Comparison of ENCODE assay signal across 8 mouse cellular contexts in the genomic region with DNA sequence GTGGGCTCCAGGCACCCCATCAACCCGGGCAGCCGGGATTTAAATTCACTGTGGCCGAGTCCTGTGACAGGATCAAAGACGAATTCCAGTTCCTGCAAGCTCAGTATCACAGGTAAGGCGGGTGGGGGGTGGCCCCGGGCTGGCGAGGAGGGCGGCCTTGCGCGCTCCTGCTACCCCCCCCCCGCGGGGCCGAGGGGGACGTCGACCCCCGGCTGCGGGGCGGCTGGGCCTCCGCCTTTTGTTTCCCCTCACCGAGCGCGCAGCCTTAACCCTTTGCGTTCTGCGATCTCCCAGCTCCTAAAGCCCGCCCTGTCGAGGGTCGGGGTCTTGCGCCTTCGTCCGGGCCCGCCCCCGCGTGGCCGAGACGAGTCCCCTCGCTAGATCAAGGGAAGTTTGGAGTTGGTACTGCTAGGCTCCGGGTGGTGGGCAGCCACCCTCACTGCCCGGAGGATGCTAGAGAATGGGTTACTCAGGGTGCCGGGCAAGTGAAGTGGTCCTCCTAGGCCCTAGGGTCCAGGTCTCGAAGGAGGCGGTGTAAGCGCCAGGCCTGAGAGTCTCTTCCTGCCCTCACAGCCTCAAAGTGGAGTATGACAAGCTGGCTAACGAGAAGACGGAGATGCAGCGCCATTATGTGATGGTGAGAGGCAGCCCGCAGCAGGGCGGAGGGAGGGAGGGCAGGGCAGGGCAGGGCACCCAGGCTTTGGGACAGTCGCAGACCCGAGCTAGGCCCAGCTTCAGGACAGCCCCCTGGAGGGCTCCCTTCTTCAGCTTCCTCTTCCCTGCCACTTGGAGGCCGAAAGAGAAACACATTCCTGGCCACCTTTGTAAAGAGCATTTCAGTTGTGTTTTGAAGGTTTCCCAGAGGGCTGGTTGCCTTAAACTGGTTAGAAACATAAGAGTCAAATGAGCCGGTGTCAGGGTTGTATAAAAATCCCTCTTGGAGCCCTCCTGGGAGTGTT. TPM values are rescaled to one million over a fixed set of nuclear protein-coding genes. Genes with fewer than 3 reads are reported as not detected.
DNase-seq lines count a peak whose midpoint lies in the region; ATAC-seq and TF ChIP-seq lines count a peak whose summit lies in the region.

No protein-coding gene starts in this region.

- no peak for ATAC-seq in heart, embryonic 16.5 days (replicated peaks; ENCODE audit: extremely low read depth, insufficient read depth, low FRiP score)
- ATAC-seq in limb, embryonic 14.5 days (ENCODE audit: low FRiP score, low read depth), result no peak
- no peak for ATAC-seq in neural tube, embryonic 11.5 days (ENCODE audit: insufficient read depth, low FRiP score, low TSS enrichment)

- peak; percentile 29 for DNase-seq in gastrocnemius, postnatal 14 days
- no peak for DNase-seq in gastrocnemius, adult 18-20 months (ENCODE audit: low spot score)
- no peak for DNase-seq in CH12.LX (ENCODE audit: extremely low read depth)
- DNase-seq in cerebellum, postnatal 25 days, result peak; percentile 62 to 69
- peak; percentile 58 for DNase-seq in limb, embryonic 14.5 days (ENCODE audit: low spot score)
- DNase-seq in neural tube, embryonic 11.5 days (ENCODE audit: low spot score), result peak; percentile 85
- no peak for DNase-seq in c-Kit-positive CD71-positive TER-119-positive erythroid progenitor cells, embryonic 14.5 days (ENCODE audit: low spot score)

- H3K36me3 ChIP-seq in CH12.LX (replicated peaks in 1 of 2; ENCODE audit: control insufficient read depth in 1 of 2, insufficient read depth in 1 of 2, low read length in 1 of 2), result peaks cover 5 to 39% of the 10 kb centered on the region in 2 experiments
- no peaks in the 10 kb centered on the region for H3K36me3 ChIP-seq in heart, embryonic 16.5 days (ENCODE audit: control insufficient read depth, insufficient read depth)
- peaks cover 38% of the 10 kb centered on the region for H3K36me3 ChIP-seq in limb, embryonic 14.5 days (ENCODE audit: control insufficient read depth, insufficient read depth, low read length)
- peaks cover 5% of the 10 kb centered on the region; the same call in 1 of the 2 replicates for H3K36me3 ChIP-seq in neural tube, embryonic 11.5 days (ENCODE audit: control insufficient read depth, insufficient read depth, low read length)

- H3K4me2 ChIP-seq in CH12.LX (ENCODE audit: insufficient read depth, low read depth, poor library complexity, severe bottlenecking), result peak overlapping the region; percentile 97
- peak overlapping the region; percentile 91 for H3K4me2 ChIP-seq in heart, embryonic 16.5 days (ENCODE audit: low read depth, low read length)
- peak overlapping the region; percentile 98 for H3K4me2 ChIP-seq in limb, embryonic 14.5 days (replicated peaks; ENCODE audit: low read depth, low read length, severe bottlenecking)
- H3K4me2 ChIP-seq in neural tube, embryonic 11.5 days (ENCODE audit: low read depth), result peak overlapping the region; percentile 81

- H3K27ac ChIP-seq in CH12.LX (ENCODE audit: insufficient read depth, low read depth), result no peak overlapping the region
- H3K27ac ChIP-seq in heart, embryonic 16.5 days (ENCODE audit: low read length), result peak overlapping the region; percentile 85
- H3K27ac ChIP-seq in limb, embryonic 14.5 days (replicated peaks; ENCODE audit: low read depth, low read length), result peak overlapping the region; percentile 95
- peak overlapping the region; percentile 94 for H3K27ac ChIP-seq in neural tube, embryonic 11.5 days (ENCODE audit: low read depth, low read length)

- no peaks in the 10 kb centered on the region for H3K9me3 ChIP-seq in CH12.LX (replicated peaks; ENCODE audit: low read length)
- no peaks in the 10 kb centered on the region for H3K9me3 ChIP-seq in heart, embryonic 16.5 days (replicated peaks; ENCODE audit: control insufficient read depth, low read length)
- no peaks in the 10 kb centered on the region for H3K9me3 ChIP-seq in limb, embryonic 14.5 days (ENCODE audit: control insufficient read depth, low read length)
- no peaks in the 10 kb centered on the region for H3K9me3 ChIP-seq in neural tube, embryonic 11.5 days (ENCODE audit: control insufficient read depth, low read length)

- dilution Hi-C loops in CH12.LX (cut with MboI; ENCODE audit: extremely low pct_ligation_motif_present, extremely low pct_unique_long_range_greater_than_20kb, low sequenced_read_pairs), result no loop called here

- TF ChIP-seq EP300 in CH12.LX (IDR thresholded peaks at IDR 0.05; ENCODE audit: low read length), result no peak

- no peaks in the 10 kb centered on the region for H3K27me3 ChIP-seq in CH12.LX (replicated peaks)
- H3K27me3 ChIP-seq in heart, embryonic 16.5 days (ENCODE audit: control insufficient read depth, insufficient read depth, low read length), result peaks cover 42% of the 10 kb centered on the region
- no peaks in the 10 kb centered on the region for H3K27me3 ChIP-seq in limb, embryonic 14.5 days (ENCODE audit: control insufficient read depth, insufficient read depth, low read length)
- no peaks in the 10 kb centered on the region for H3K27me3 ChIP-seq in neural tube, embryonic 11.5 days (ENCODE audit: control insufficient read depth, insufficient read depth, low read length)

- peaks cover 3 to 45% of the 10 kb centered on the region in 2 experiments; a peak in 2 of 4 replicates for H3K4me1 ChIP-seq in CH12.LX (ENCODE audit: control insufficient read depth in 1 of 2, insufficient read depth in 2 of 2)
- H3K4me1 ChIP-seq in heart, embryonic 16.5 days (ENCODE audit: control insufficient read depth, insufficient read depth, low read length), result peaks cover 53% of the 10 kb centered on the region
- peaks cover 53% of the 10 kb centered on the region for H3K4me1 ChIP-seq in limb, embryonic 14.5 days (ENCODE audit: control insufficient read depth, insufficient read depth, low read length)
- H3K4me1 ChIP-seq in neural tube, embryonic 11.5 days (ENCODE audit: control insufficient read depth, insufficient read depth, low read length), result peaks cover 55% of the 10 kb centered on the region

- 1% methylated on average over 49 of the region's 51 CpGs for WGBS in heart, embryonic 16.5 days
- under 1% methylated on average over 42 of the region's 51 CpGs for WGBS in limb, embryonic 14.5 days
- under 1% methylated on average over 44 of the region's 51 CpGs for WGBS in neural tube, embryonic 11.5 days

- peaks cover 13% of the 10 kb centered on the region; the same call in 1 of the 2 replicates for H3K79me2 ChIP-seq in CH12.LX (replicated peaks; ENCODE audit: control insufficient read depth, extremely low read depth, insufficient read depth, poor library complexity, severe bottlenecking)

- no peak for TF ChIP-seq POLR2A in CH12.LX (IDR thresholded peaks at IDR 0.05; ENCODE audit: low read depth, low read length)
- TF ChIP-seq POLR2A in limb, embryonic 14.5 days (IDR thresholded peaks at IDR 0.05; ENCODE audit: borderline replicate concordance, extremely low read depth, insufficient read depth, insufficient read length), result no peak

- H3K9ac ChIP-seq in CH12.LX (ENCODE audit: insufficient read depth, low read depth), result peak overlapping the region; percentile 74
- H3K9ac ChIP-seq in heart, embryonic 16.5 days (ENCODE audit: low read length), result peak overlapping the region; percentile 90
- H3K9ac ChIP-seq in limb, embryonic 14.5 days (ENCODE audit: low read depth, low read length, severe bottlenecking), result peak overlapping the region; percentile 99
- H3K9ac ChIP-seq in neural tube, embryonic 11.5 days (ENCODE audit: low read length), result peak overlapping the region; percentile 100

- in situ Hi-C loops in CH12.LX (cut with MboI; ENCODE audit: low pct_ligation_motif_present, low pct_unique_long_range_greater_than_20kb, low sequenced_read_pairs), result loop anchor here (5.0 to 25.0 kb wide), 2 partner anchors 318 to 463 kb away; no protein-coding TSS in a partner anchor

- peak overlapping the region; percentile 73 to 84 (median 83) for H3K4me3 ChIP-seq in CH12.LX (replicated peaks in 1 of 3; ENCODE audit: low read depth in 2 of 3, low read length in 2 of 3, poor library complexity in 1 of 3)
- peak overlapping the region; percentile 77 for H3K4me3 ChIP-seq in heart, embryonic 16.5 days (ENCODE audit: low read length)
- H3K4me3 ChIP-seq in limb, embryonic 14.5 days (replicated peaks; ENCODE audit: low read length), result peak overlapping the region; percentile 98
- peak overlapping the region; percentile 92 for H3K4me3 ChIP-seq in neural tube, embryonic 11.5 days (ENCODE audit: low read depth, low read length)

- intact Hi-C loops in gastrocnemius, postnatal 14 days (cut with DNase I; ENCODE audit: low total_unique reads), result no loop called here

- TF ChIP-seq RAD21 in CH12.LX (IDR thresholded peaks at IDR 0.05; ENCODE audit: low read depth, low read length), result no peak; the same call in 1 of the 2 replicates

- TF ChIP-seq CTCF in CH12.LX (conservative IDR thresholded peaks at IDR 0.05 in 1 of 2, IDR thresholded peaks at IDR 0.05 in 1 of 2; ENCODE audit: low read depth in 2 of 2, low read length in 2 of 2), result peak in 1 of 2 experiments; percentile 25; a peak in 2 of 4 replicates

TF ChIP-seq in CH12.LX, 34 proteins besides CTCF, POLR2A, EP300 and RAD21:
- TF ChIP-seq ZKSCAN1 (IDR thresholded peaks at IDR 0.05; ENCODE audit: borderline replicate concordance, low read depth, low read length), result no peak
- TF ChIP-seq CHD2 (IDR thresholded peaks at IDR 0.05; ENCODE audit: low read length), result peak; percentile 22; the same call in 1 of the 2 replicates
- 0 out of 2 replicates have a peak, but pooled peaks have one; percentile 5 for TF ChIP-seq SMC3 (IDR thresholded peaks at IDR 0.05; ENCODE audit: low read depth, low read length)

RNA-seq across cellular contexts. Expression of a gene that starts 2.1 kb away (rescaled TPM):
- total RNA-seq in gastrocnemius, postnatal 14 days (2021), result 10 to 100 TPM; 12.5 to 14.2 TPM
- total RNA-seq in gastrocnemius, adult 18-20 months (2021), result 1 to 10 TPM; 7.1 TPM
- total RNA-seq in CH12.LX (2012; rRNA removed) (17.2 and 22.8 TPM in 2 replicates), CH12.LX (2014; rRNA removed) (8.1 and 8.4 TPM in 2 replicates)
- 26.0 and 29.1 TPM in 2 replicates for polyA plus RNA-seq in CH12.LX (2012; ENCODE audit: insufficient read length, low read depth)
- 9.8 and 10.8 TPM in 2 replicates for polyA plus RNA-seq in heart, embryonic 16.5 days (2015; fragmentation: Nextera tagmentation; extraction: Ambion mirVana)
- polyA plus RNA-seq in limb, embryonic 14.5 days (2012; rRNA removed), result 113 and 156 TPM in 2 replicates
- polyA plus RNA-seq in limb, embryonic 14.5 days (2014; fragmentation: Nextera tagmentation; extraction: Ambion mirVana), result 45.1 and 47.3 TPM in 2 replicates
- 42.4 and 43.6 TPM in 2 replicates for polyA plus RNA-seq in neural tube, embryonic 11.5 days (2014; fragmentation: Nextera tagmentation; extraction: Ambion mirVana)

Comparison
In these comparisons a context has a peak if more than half of its experiments do, and no peak if none do; other contexts are left out.
1. DNase-seq: peak in gastrocnemius, postnatal 14 days (single experiment), cerebellum, postnatal 25 days (2 of 2), limb, embryonic 14.5 days (single experiment) and neural tube, embryonic 11.5 days (single experiment); none in gastrocnemius, adult 18-20 months (single experiment), CH12.LX (single experiment) and c-Kit-positive CD71-positive TER-119-positive erythroid progenitor cells, embryonic 14.5 days (single experiment).
2. Peak in every context shown above with its lines, with median percentiles within 50 percentile points of each other: H3K4me2 ChIP-seq, H3K4me3 ChIP-seq and H3K9ac ChIP-seq.